Mouse (Mus musculus) liver, postnatal 0 days (tissue): ENCODE data around the gene Slc15a1.

Experiments used
- CTCF ChIP-seq: sonication (generic); IDR thresholded peaks from 2 replicates; pipeline ENCODE4 v1.5.1; 2016; ENCODE audit warnings: antibody characterized with exemption, low read depth
- EP300 ChIP-seq: IDR thresholded peaks from 2 replicates; pipeline ENCODE4 v1.6.1; 2016; ENCODE audit warnings: antibody characterized with exemption, low read depth, mild to moderate bottlenecking

DNA sequence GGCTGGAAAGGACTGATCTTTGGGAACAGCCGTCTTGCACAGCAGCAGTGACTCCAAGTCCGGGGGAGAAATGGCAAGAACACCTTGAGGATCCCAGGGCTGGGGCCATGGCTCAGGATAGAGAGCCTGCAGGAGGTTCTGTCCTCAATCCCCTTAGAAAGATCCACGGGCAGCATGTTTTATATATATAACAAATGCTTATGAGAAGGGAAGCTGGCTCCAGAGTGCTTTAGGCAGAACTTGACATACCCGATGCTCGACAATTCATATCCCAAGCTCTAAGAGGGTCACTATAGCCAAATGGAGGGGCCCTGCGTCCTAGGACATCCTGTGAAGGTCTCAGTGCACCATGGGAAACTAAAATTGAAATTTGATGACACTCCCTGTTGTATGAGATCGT lies 73.8 kb downstream of the Slc15a1 start:
- TF ChIP-seq CTCF (no peak), EP300 (no peak)
